Mouse (Mus musculus): ENCODE measurements around the gene Tecpr1. TPM values are rescaled to one million over a fixed set of nuclear protein-coding genes. Genes with fewer than 3 reads are reported as not detected.

The Tecpr1 gene
- 5.4 and 5.9 TPM in 2 replicates for polyA plus RNA-seq (2012)

DNA sequence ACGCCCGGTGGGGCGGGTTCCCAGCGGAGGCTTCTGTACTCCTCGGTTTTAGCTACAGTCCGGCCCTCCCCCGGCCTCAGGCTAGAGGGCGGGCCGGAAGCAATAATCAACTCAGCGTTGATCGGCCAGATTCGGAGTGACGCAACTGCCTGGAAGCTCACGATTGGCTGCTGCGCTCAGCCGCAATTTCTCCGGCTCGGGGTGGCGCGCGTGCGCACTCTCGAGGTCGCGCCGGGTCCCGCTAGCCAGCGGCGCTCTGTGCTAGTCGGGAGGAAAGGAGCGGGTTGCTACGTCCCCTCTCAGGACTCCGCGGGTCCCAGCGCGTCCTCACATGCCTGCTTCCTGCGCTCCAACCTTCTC lies at the start of gene Tecpr1:
Gene Tecpr1 (minus strand): TSS at position 113 of the 360 bp plus-strand sequence.
- no peak for TF ChIP-seq GATA1 (IDR thresholded peaks at IDR 0.05; ENCODE audit: low read length)

DNA sequence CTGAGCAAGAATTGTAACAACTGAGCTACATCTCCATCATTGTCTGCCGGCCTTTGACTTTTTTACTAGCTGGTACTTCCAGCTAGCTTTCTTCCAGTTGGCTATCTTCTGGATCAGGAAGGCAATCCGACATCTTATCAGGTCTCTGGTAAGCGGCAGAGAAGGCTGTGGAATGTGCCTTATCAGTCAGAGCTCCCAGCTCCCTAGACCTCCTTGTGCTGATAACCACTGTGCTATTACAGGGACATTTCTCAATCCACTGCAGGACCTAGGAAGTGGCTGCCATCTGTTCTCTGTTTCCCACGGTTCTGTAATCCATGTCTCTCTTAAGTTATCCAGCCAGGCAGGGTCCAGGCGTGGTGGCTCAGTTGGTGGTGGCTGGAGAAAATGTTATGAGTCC lies 48.4 kb upstream of the Tecpr1 start:
- peak; percentile 67 for TF ChIP-seq GATA1 (IDR thresholded peaks at IDR 0.05; ENCODE audit: low read length)

DNA sequence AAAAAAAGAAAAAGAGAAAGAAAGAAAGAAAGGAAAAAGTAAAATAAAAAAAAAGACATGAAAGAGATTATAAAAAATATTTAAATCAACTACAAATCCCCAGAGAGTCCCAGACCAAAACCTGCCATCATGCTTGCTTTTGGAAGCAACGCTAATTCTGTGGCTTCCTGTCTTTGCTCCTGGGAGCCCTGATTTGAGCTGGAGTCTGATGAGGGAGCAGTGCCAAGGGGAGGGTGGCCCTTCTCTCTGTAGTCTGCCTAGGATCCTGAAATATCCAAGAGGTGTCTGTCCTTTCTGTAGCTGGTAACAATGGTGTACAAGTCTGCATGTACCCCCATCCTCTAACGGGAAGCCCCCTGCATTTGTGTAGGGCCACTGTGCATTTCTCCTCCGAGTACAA lies 47.7 kb upstream of the Tecpr1 start:
- no peak for TF ChIP-seq GATA1 (IDR thresholded peaks at IDR 0.05; ENCODE audit: low read length)

DNA sequence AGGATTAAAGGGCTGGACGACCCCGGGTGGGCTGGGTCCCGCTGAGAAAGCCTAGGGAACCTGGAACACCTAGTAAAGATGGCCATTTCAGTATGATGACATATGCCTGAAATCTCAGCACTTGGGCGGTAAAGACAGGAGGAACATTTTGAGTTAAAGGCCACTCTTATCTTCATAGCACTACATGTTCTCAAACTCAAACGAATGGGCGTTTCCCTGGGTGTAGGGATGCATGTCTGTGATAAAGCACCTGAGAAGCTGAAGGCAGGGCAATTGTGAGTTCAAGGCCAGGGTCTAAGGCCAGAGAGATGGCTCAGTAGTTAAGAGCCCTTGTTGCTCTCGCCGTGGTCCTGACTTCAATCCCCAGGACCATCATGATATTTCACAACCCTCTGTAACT lies 47.0 kb upstream of the Tecpr1 start:
- no peak for TF ChIP-seq GATA1 (IDR thresholded peaks at IDR 0.05; ENCODE audit: low read length)

DNA sequence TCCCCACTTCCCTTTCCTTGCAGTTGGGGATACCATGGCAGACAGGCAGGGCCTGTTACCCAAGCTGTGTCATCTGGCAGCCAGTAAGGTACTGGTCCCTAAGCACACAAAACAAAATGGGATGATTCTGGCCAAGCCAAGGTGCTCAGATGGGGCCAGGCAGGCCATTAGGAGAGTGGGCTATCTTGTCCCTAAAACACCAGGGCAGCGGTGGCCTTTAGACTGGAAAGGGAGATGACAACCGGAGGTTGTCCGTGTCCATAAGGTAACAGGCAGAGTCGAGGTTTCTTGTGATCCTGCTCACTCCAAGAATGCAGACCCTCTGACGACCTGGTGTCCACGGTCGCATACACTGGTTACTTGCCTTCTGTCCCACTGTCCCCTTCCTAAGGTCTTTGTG lies 46.5 kb upstream of the Tecpr1 start:
- TF ChIP-seq GATA1 (IDR thresholded peaks at IDR 0.05; ENCODE audit: low read length): no peak

DNA sequence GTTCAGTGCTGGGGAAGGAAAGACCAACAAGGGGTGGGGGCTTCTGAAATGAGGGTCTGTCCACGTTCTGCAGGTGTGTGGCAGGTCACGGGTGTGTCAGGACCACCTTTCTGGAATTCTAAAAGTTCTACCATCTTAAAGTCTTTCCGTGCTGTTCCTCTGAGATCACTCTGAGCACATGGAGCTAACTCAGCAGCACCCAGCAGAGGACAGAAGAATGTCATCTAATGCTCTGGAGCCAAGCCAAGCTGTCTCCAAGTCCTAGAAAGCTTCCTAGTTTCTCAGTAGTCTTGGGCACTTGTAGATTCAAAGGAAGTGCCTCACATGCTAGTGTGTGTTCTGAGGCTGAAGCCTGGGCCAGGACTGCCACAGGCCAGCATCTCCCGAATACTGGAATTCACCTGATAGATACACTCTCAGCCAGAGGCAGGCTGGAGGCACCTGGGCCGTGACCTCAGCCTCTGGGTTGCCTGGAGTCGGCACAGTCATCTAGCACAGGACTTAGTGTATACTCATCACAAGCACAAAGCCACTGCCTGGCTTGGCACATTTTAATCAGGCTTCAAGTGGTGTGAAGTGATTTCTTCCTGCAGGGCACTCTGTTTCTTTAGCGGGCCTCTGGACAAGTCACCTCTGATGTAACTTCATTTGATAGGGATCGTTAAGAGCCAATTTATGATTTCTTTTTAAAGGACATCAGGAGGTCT lies 44.3 kb upstream of the Tecpr1 start:
- no peak for TF ChIP-seq GATA1 (IDR thresholded peaks at IDR 0.05; ENCODE audit: low read length)

DNA sequence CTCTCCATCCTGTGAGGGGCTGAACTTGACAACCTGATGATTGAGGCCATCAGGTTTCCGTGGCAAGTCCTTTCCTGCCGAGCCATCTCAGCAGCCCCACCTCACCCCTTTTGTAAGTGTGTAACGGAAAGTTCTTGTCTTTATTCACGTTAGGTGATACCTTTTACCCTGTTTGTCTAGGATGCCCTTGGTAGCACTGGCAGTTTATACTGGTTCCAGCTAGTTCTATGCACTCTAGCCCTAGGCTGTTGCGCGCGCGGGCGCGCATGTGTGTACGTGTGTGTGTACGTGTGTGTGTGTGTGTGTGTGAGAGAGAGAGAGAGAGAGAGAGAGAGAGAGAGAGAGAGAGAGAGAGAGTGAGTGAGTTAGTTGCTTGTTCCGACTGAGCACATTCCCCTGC lies 40.1 kb upstream of the Tecpr1 start:
- TF ChIP-seq GATA1 (IDR thresholded peaks at IDR 0.05; ENCODE audit: low read length): no peak

DNA sequence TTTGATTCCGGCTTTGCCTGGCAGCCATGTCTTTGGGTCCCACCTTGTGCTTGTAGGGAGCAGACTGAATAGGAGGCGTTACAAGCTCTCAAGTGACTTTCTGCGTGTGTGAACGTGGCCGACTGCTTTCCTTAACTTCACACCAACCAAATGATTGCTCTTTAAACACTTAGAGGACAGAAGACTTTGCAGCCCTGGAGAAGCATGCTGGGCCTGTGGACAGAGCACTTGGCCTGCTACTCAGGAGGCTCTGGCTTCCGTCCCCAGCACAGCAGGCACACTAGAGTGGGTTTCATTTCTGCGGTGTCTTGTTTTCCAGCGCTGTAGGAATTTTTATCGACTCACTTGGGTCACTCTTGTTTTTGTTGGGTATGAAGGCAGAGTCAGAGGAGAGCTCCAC lies 39.7 kb upstream of the Tecpr1 start:
- TF ChIP-seq GATA1 (IDR thresholded peaks at IDR 0.05; ENCODE audit: low read length): no peak

DNA sequence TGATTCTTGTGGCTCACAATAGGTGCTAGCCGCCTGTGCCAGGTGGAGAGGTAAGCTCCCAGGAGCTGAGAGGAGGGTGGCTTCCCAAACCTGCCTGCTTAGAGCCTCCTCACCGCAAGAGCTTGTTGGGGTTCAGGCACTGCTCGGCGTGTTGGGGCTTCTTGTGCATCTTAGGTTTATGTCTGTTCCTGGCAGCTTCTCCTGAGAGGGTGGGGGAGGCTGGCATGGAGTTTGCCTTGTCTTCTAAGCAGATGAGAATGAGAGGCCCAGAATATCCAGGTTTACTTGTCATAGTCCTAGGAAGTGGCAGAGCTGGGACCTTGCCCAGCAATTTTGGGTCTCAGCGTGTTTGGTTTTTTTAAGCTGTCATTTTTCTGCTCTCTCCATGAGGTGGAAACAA lies 38.4 kb upstream of the Tecpr1 start:
- TF ChIP-seq GATA1 (IDR thresholded peaks at IDR 0.05; ENCODE audit: low read length): no peak

DNA sequence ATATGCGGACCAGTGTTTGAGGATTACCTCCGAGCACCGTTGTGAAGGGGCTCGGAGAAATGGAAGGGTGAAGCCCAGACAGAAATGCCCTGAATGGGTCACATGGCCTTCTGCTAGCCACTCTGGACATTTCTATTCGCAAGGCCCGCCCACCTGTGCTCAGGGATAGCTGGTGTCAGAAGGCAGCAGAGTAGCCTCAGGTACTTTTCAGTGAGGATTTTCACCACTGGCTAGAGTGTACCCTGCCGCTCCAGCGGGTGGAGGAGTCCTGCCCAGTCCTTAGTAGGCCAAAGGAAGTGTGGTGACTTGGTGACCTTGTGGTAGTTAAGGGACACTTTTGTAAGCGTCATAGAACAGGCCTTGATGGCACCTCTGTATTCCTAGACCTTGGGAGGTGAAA lies 37.9 kb upstream of the Tecpr1 start:
- no peak for TF ChIP-seq GATA1 (IDR thresholded peaks at IDR 0.05; ENCODE audit: low read length)

DNA sequence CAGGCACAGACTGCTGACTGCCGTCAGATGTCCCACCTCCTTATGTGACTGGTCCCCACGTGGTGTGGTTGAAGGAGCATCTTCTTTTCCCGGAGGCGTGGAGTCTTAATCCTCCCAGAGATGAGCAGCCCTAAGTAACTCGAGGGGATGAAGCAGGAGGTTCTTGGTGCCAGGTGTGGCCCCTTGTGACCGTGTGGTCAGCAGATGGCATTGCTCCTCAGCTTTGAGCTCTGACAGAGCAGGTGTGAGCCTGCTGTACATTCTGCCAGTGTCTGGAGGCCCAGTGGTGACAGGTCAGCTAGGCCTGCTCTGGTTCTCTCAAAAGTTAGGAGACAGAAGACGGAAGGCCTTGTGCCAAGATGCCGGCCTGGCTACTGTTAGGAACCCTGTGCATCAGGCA lies 37.0 kb upstream of the Tecpr1 start:
- no peak for TF ChIP-seq GATA1 (IDR thresholded peaks at IDR 0.05; ENCODE audit: low read length)

DNA sequence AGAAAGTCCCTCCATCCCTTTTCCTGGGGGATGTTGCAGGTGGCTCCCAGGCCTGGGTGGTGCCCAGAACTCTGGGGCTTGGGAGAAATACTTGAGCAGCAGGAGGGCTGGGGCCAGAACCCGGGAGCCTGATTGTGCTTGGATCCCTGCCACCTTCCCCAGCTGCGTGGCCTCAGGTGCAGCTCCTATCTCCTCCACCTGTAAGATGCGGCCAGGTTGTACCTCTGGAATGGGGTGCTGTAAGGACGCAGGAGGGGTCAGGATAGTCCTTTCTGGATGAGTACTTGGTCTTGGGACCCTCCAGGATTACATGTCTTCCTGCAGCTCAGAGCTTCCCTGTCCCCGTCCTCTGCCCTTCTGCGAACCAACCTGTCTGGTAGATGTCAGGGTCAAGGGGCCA lies 35.8 kb upstream of the Tecpr1 start:
- no peak for TF ChIP-seq GATA1 (IDR thresholded peaks at IDR 0.05; ENCODE audit: low read length)

DNA sequence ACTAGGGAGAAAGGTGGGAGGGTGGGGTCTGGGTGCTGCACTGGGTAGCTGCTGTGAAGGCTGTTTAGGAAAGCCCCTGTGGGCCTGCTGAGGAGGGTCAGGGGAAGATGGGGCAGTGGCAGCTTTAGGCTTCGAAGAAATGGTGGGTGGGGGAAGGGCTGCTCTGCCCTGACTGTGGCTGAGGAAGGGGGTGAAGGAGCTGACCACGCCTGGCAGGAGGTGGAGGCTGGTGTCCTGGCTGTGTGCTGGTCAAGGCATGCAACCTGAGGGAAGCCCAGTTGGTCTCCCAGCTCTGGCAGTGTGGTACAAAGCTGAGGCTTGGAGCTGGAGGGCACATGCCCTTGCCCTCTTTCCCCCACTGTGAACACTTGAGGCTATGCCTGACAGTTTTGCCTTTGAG lies 35.3 kb upstream of the Tecpr1 start:
- TF ChIP-seq GATA1 (IDR thresholded peaks at IDR 0.05; ENCODE audit: low read length): no peak

DNA sequence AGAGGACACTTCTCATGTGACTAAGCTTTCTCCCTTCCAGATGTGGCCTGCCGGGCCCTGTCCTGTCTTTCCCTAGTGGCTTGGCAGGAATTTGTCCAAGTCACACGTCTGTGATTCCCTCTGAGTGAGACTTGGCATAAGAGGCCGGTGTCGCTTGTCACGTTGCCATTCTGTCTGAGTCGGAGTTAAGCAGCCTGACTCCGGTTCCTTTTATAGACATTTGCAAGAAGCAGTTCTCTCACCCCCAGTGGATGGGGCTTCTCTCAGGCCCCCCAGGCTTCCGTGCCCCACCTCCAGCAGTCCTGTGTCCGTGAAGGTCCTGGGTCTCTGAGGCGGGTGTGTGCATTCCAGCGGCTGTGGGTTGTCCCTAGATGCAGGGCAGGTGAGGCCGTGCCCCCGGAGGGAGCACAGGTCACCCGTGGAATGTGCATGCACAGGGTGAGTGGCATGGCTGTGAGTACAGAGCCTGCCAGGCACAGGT lies 34.8 kb upstream of the Tecpr1 start:
- TF ChIP-seq GATA1 (IDR thresholded peaks at IDR 0.05; ENCODE audit: low read length): no peak

DNA sequence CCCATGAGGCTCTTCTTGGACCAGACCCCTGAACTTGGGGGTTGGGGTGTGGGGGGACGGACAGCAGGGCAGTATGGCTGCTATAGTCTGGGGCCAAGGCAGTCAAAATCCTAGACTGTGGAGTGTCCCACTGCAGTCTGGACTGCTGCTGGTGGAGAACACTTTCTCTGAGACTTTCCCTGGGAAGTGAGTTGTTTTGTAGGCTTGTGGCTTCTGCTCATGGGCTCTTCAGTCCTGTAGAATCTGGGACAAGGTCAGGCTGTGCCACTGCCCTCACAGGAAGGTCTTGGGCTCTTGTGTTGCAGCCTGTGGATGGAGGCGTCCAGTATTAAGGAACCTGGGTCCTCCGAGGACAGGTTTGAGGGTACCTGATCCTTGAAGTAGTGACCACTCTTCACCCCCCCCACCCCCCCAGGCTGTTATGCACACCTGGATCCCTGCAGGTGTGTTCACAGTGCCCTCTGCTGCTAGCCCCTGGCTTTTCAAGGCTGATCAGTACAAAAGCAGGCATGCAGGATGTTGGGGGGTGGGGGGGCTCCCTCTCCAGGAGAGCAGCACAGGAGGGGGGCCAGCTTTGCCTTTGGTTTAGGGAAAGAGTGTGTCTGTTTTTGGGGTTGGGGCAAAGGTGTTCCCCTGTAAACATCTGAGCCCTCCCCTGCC lies 34.2 kb upstream of the Tecpr1 start:
- TF ChIP-seq GATA1 (IDR thresholded peaks at IDR 0.05; ENCODE audit: low read length): no peak

DNA sequence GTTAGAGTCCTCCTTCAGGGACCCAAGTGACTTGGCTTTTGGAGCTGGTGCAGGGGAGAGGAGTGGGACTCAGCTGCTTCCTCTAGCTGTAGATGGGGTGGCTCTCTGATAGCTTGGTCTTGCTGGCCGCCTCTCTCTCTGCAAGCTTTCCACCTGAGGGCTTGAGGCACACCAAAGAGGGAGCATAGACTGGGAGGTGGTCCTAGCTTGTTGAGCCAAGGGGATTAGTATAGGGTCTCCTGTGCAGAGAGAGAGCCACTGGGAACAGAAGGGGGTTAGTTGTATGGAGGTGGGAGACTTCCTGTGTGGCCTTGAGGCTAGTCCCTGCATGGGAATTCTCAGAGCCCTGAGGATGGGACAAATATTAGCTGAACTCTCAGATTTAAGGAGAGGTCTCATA lies 33.5 kb upstream of the Tecpr1 start:
- no peak for TF ChIP-seq GATA1 (IDR thresholded peaks at IDR 0.05; ENCODE audit: low read length)

DNA sequence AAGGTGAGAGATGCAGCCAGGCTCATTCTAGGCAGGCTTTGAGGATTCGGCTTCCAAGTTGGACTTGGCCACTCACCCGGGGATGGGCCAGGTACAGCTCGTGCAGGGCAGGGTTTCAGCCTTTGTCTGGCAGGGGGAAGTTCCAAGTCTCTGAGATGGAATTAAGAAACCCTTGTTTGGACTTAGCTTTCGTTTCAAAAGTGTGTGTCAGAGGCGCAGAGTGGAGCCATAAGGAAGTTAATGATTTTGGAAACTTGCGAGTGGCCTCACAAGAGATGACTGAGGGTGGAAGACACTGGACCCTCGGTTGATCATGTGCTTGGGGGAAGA lies 33.1 kb upstream of the Tecpr1 start:
- TF ChIP-seq GATA1 (IDR thresholded peaks at IDR 0.05; ENCODE audit: low read length): no peak

Data from G1E-ER4 (cell line).